Mouse (Mus musculus) heart, embryonic 12.5 days (tissue): ENCODE results near the gene Marco. TPM values are rescaled to one million over a fixed set of nuclear protein-coding genes. Genes with fewer than 3 reads are reported as not detected.

Experiments used
- ATAC-seq: fragments of 200-750 bp; cut with Nextera tagmentation; 2 replicates; pipeline ENCODE4 v1.8.0; 2017; ENCODE audit warnings: moderate TSS enrichment, moderate library complexity; ENCODE audit not compliant: insufficient number of reproducible peaks, low FRiP score
- H3K27ac ChIP-seq: fragments of 300-500 bp; sonication (generic); 2 replicates; pipeline ENCODE4 v1.5.1; 2016; ENCODE audit warnings: mild to moderate bottlenecking, moderate library complexity; ENCODE audit not compliant: poor library complexity, severe bottlenecking
- H3K27me3 ChIP-seq: fragments of 300-500 bp; sonication (generic); replicated peaks from 2 replicates; pipeline ENCODE4 v1.6.1; 2016; ENCODE audit warnings: mild to moderate bottlenecking, moderate library complexity
- H3K36me3 ChIP-seq: fragments of 300-500 bp; sonication (generic); 2 replicates; pipeline ENCODE4 v1.6.1; 2016; ENCODE audit warnings: mild to moderate bottlenecking, moderate library complexity
- H3K4me1 ChIP-seq: fragments of 300-500 bp; sonication (generic); replicated peaks from 2 replicates; pipeline ENCODE4 v1.6.1; 2016; ENCODE audit warnings: mild to moderate bottlenecking
- H3K4me2 ChIP-seq: fragments of 300-500 bp; sonication (generic); 2 replicates; pipeline ENCODE4 v1.6.1; 2016; ENCODE audit warnings: mild to moderate bottlenecking, moderate library complexity
- H3K4me3 ChIP-seq: fragments of 300-500 bp; sonication (generic); 2 replicates; pipeline ENCODE4 v1.5.1; 2016; ENCODE audit warnings: mild to moderate bottlenecking
- H3K9ac ChIP-seq: fragments of 300-500 bp; sonication (generic); 2 replicates; pipeline ENCODE4 v1.6.1; 2016; ENCODE audit warnings: mild to moderate bottlenecking, moderate library complexity
- H3K9me3 ChIP-seq: fragments of 300-500 bp; sonication (generic); replicated peaks from 2 replicates; pipeline ENCODE4 v1.6.1; 2016; ENCODE audit warnings: mild to moderate bottlenecking, moderate library complexity
- WGBS: fragments of 180-500 bp; shearing (Covaris S2); methylation state at CpG from one replicate; pipeline ENCODE4 v1.1.7; 2016; 5-methylcytosine and 5-hydroxymethylcytosine counted together
- polyA plus RNA-seq: library from polyadenylated mRNA; unstranded; fragments of >200 nt; fragmentation: Nextera tagmentation; extraction: Ambion mirVana; gene quantifications from 2 replicates; pipeline ENCODE4 v1.2.1, GENCODE M21; 2016

Marco gene
- polyA plus RNA-seq, 1 experiment from 2014 or later, result not detected

DNA sequence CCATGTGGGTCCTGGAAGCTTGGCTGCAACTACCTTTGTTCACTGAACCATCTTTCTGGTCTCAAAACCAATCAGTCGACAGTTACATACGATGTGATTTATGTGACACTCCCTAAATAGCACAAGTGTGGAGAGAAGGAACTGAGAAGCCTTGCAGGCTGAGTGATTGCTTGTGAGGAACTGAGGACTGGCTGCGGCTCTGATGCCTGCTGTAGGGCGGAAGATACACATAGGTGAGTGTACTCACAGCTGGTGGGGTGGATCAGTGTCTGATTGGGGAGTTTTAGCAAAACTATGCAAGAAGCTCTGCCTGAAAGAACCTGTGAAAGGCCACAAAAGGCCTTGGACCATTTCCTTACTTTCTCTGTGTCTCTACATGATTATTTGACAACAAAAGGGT lies 3.3 kb downstream of the Marco start:
- no peak overlapping the region for H3K4me3 ChIP-seq
- WGBS, result 57% methylated on average over 4 of the region's 4 CpGs
- no peak overlapping the region for H3K4me2 ChIP-seq
- H3K27me3 ChIP-seq, result no peaks in the 10 kb centered on the region
- H3K4me1 ChIP-seq, result no peaks in the 10 kb centered on the region
- H3K9ac ChIP-seq, result no peak overlapping the region
- no peaks in the 10 kb centered on the region for H3K36me3 ChIP-seq
- no peak for ATAC-seq
- H3K9me3 ChIP-seq, result no peaks in the 10 kb centered on the region
- no peak overlapping the region for H3K27ac ChIP-seq

DNA sequence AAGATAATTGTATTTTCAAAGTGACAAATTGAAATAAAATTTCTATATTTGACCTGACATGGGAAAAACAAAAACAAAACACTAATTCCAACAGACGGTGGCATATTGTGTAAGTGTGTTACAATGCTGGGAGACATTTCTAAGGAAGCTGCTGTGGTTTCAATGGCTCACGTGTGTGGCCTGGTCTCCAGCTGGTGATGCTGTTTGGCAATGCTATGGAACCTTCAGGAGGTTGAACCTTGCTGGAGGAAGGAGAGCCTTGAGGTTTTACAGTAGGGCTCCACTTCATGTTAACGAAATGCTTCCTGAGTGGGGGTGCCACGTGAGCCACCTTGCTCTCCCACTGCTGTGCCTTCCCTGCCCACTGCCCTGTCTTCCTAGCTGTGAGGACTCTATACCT lies 6.8 kb downstream of the Marco start:
- no peak for ATAC-seq
- H3K4me3 ChIP-seq, result no peak overlapping the region

GRCm38 (mm10) chr1:120480937-120481336 lies 23.9 kb downstream of the Marco start:
- H3K4me2 ChIP-seq, result no peak overlapping the region
- H3K4me3 ChIP-seq, result no peak overlapping the region
- no peaks in the 10 kb centered on the region for H3K4me1 ChIP-seq
- no peaks in the 10 kb centered on the region for H3K9me3 ChIP-seq
- ATAC-seq, result no peak
- H3K9ac ChIP-seq, result no peak overlapping the region
- WGBS, result 6% methylated on average over 5 of the region's 5 CpGs
- no peaks in the 10 kb centered on the region; the same call in 1 of the 2 replicates for H3K27me3 ChIP-seq
- no peaks in the 10 kb centered on the region for H3K36me3 ChIP-seq
- no peak overlapping the region for H3K27ac ChIP-seq

More for the DNA sequence above, 6.8 kb downstream of the Marco start:
- Histone ChIP-seq H3K9ac (no peak overlapping the region), H3K4me2 (no peak overlapping the region), H3K9me3 (no peaks in the 10 kb centered on the region), H3K4me1 (no peaks in the 10 kb centered on the region), H3K27ac (no peak overlapping the region), H3K27me3 (no peaks in the 10 kb centered on the region; the same call in 1 of the 2 replicates), H3K36me3 (no peaks in the 10 kb centered on the region)
- 72% methylated on average over 4 of the region's 4 CpGs for WGBS

GRCm38 (mm10) chr1:120474825-120475224 lies 30.0 kb downstream of the Marco start:
- peaks cover 3% of the 10 kb centered on the region; the same call in 1 of the 2 replicates for H3K27me3 ChIP-seq
- no peaks in the 10 kb centered on the region for H3K9me3 ChIP-seq
- H3K9ac ChIP-seq, result no peak overlapping the region
- ATAC-seq, result no peak
- no peak overlapping the region for H3K27ac ChIP-seq
- WGBS, result 45% methylated on average over 4 of the region's 4 CpGs
- H3K4me3 ChIP-seq, result no peak overlapping the region
- no peaks in the 10 kb centered on the region for H3K4me1 ChIP-seq
- H3K36me3 ChIP-seq, result no peaks in the 10 kb centered on the region
- no peak overlapping the region for H3K4me2 ChIP-seq

DNA sequence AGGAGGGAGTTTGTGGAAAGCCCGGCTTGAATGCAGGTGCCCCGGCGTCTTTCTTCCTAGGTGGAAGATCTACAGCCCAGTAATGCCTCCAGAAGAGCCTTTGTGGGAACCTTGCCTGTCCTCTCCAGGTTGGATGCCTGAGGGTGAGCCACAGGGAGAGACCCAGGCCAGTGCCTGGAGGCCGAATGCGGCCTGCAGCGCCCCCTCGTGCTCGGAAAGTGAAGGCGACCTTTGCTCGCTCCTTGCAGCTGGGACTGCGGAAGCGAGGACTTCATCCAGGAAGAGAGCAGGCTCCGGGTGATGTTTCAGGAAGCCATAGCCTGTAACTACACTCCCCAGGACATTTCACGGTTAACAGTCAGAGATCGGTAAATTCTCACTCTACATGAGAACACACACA lies 35.9 kb downstream of the Marco start:
- H3K4me1 ChIP-seq, result no peaks in the 10 kb centered on the region
- H3K9me3 ChIP-seq, result no peaks in the 10 kb centered on the region
- 12% methylated on average over 15 of the region's 15 CpGs for WGBS
- H3K27me3 ChIP-seq, result peaks cover 30% of the 10 kb centered on the region
- no peaks in the 10 kb centered on the region for H3K36me3 ChIP-seq
- H3K4me2 ChIP-seq, result no peak overlapping the region
- ATAC-seq, result no peak
- no peak overlapping the region for H3K9ac ChIP-seq
- no peak overlapping the region for H3K27ac ChIP-seq
- no peak overlapping the region for H3K4me3 ChIP-seq

GRCm38 (mm10) chr1:120467323-120467722 lies 37.5 kb downstream of the Marco start:
- Histone ChIP-seq H3K4me2 (no peak overlapping the region), H3K36me3 (no peaks in the 10 kb centered on the region), H3K4me1 (no peaks in the 10 kb centered on the region), H3K9ac (no peak overlapping the region), H3K4me3 (no peak overlapping the region), H3K27ac (no peak overlapping the region), H3K27me3 (peaks cover 30% of the 10 kb centered on the region), H3K9me3 (no peaks in the 10 kb centered on the region)
- WGBS, result 82% methylated on average over 2 of the region's 2 CpGs
- no peak for ATAC-seq

GRCm38 (mm10) chr1:120466751-120467150 lies 38.1 kb downstream of the Marco start:
- no peaks in the 10 kb centered on the region for H3K9me3 ChIP-seq
- ATAC-seq, result no peak

DNA sequence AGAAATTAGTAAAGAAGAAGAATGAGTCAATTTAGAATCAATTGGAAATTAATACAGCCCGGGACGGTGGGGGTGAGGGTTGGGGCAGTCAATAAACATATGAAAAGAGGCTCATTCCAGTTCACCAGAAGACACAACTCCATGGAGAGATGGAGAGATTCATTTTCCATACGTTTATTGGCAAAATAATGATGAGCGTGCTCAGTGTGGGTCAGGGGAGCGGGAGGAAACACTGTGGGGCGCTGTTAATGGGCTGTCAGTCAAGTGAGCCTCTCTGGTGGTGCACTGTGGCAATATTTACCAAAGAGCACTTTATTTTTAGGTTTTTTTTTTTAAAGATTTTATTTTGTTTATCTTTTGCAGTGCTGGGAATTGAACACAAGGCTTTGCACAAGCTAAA lies 45.8 kb downstream of the Marco start:
- 67% methylated on average over 6 of the region's 6 CpGs for WGBS
- H3K36me3 ChIP-seq, result no peaks in the 10 kb centered on the region
- H3K4me2 ChIP-seq, result no peak overlapping the region
- no peaks in the 10 kb centered on the region for H3K9me3 ChIP-seq
- H3K4me3 ChIP-seq, result no peak overlapping the region
- H3K4me1 ChIP-seq, result no peaks in the 10 kb centered on the region
- ATAC-seq, result no peak
- no peak overlapping the region for H3K27ac ChIP-seq
- H3K27me3 ChIP-seq, result 0 out of 2 replicates have a peak, but pooled peaks cover 5% of the 10 kb centered on the region
- H3K9ac ChIP-seq, result no peak overlapping the region

More at GRCm38 (mm10) chr1:120466751-120467150, 38.1 kb downstream of the Marco start:
- Histone ChIP-seq H3K4me1 (no peaks in the 10 kb centered on the region), H3K4me3 (no peak overlapping the region), H3K4me2 (no peak overlapping the region), H3K27me3 (peaks cover 30% of the 10 kb centered on the region), H3K9ac (no peak overlapping the region), H3K27ac (no peak overlapping the region), H3K36me3 (no peaks in the 10 kb centered on the region)
- 39% methylated on average over 7 of the region's 7 CpGs for WGBS

DNA sequence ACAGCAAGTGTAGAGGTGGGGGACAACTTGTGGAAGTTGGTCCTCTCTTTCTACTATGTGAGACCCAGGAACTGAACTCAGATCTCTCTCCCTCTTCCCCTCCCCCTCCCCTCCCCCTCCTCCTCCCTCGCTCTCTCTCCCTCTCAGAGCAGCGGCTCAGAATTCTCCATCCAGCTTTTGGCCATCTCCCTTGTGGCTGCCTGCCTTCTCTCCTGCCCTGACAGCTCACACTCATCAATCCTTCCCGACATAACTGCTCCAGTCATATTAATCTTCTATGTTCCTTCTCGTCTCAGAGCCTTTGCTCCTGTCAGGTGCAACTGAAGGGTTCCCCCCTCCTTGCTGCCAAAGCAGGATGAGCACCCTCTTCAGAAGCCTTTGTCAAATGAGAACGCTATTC lies 46.3 kb downstream of the Marco start:
- no peak overlapping the region for H3K4me3 ChIP-seq
- no peak overlapping the region for H3K27ac ChIP-seq
- no peak overlapping the region for H3K9ac ChIP-seq
- no peak for ATAC-seq
- no peak overlapping the region for H3K4me2 ChIP-seq
- H3K36me3 ChIP-seq, result no peaks in the 10 kb centered on the region
- WGBS, result 44% methylated on average over 4 of the region's 5 CpGs
- H3K27me3 ChIP-seq, result 0 out of 2 replicates have a peak, but pooled peaks cover 5% of the 10 kb centered on the region
- H3K9me3 ChIP-seq, result no peaks in the 10 kb centered on the region
- no peaks in the 10 kb centered on the region for H3K4me1 ChIP-seq

GRCm38 (mm10) chr1:120451486-120452270 lies 53.1 kb downstream of the Marco start:
- no peak overlapping the region for H3K27ac ChIP-seq
- H3K27me3 ChIP-seq, result peaks cover 9% of the 10 kb centered on the region
- peaks cover 5% of the 10 kb centered on the region; the same call in 1 of the 2 replicates for H3K9me3 ChIP-seq
- no peak overlapping the region for H3K4me2 ChIP-seq
- ATAC-seq, result no peak
- H3K9ac ChIP-seq, result no peak overlapping the region
- no peaks in the 10 kb centered on the region for H3K36me3 ChIP-seq
- 75% methylated on average over 9 of the region's 9 CpGs for WGBS
- no peak overlapping the region for H3K4me3 ChIP-seq
- 0 out of 2 replicates have a peak, but pooled peaks cover 3% of the 10 kb centered on the region for H3K4me1 ChIP-seq

DNA sequence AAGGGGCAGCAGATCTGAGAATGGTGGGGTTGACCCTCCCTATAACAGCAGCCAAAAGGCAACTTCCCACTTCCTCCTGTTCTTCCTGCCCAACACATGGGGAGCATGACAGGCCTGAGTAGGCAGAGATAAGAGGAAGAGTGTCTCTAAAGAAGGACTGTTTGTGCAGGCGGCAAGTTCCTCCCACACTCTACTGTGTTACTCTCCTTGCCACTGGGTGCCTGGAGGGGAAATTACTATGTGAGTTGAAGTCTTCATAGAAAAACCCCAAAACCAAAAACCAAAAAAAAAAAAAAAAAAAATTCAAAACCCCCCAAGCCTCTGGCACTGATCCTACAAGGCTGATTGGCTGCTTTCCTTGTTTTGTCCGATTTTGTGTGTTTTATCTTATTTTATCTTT lies 55.2 kb downstream of the Marco start:
- H3K9ac ChIP-seq, result no peak overlapping the region
- peaks cover 5% of the 10 kb centered on the region; the same call in 1 of the 2 replicates for H3K9me3 ChIP-seq
- no peak overlapping the region for H3K4me2 ChIP-seq
- peaks cover 5% of the 10 kb centered on the region for H3K27me3 ChIP-seq
- H3K27ac ChIP-seq, result no peak overlapping the region
- no peak overlapping the region for H3K4me3 ChIP-seq
- no peaks in the 10 kb centered on the region for H3K36me3 ChIP-seq
- H3K4me1 ChIP-seq, result 0 out of 2 replicates have a peak, but pooled peaks cover 3% of the 10 kb centered on the region
- no peak for ATAC-seq
- 10% methylated on average over 2 of the region's 2 CpGs for WGBS
